Mouse (Mus musculus) heart, postnatal 10 days (tissue): ENCODE results near the gene Ect2l. TPM values are rescaled to one million over a fixed set of nuclear protein-coding genes. Genes with fewer than 3 reads are reported as not detected.

Source experiments
- DNase-seq, 2 experiments: peaks; one replicate each; pipeline ENCODE4 v3.0.0; 2021
- intact Hi-C: fragments of 180-260 bp; cut with DNase I; formaldehyde crosslinking; loops from one replicate; pipeline ENCODE4 v1.15.1; 2025
- total RNA-seq, 2 experiments: library from RNA; stranded (reverse); gene quantifications; 2 replicates each; pipeline ENCODE4 v1.2.3; 2021

Ect2l gene
- not detected for total RNA-seq

DNA sequence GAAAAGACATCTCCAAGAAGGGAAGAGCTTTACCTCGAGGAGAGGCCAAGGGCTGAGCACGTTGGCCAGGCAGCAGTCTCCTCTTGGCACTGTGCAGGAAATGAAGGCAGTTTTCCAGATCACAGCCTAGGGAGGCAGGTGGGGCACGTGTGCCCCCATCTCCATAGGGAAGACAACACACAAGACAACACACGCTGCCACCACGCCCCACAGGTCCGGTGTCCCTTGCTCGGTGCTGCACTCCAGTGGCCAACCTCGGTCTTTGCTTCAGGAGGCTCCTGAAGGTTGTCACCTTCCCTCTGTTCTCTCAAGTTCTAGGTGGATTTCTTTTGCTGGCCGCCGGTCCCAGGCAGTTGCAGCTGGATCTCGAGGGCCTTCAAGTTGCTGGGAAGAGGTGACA is at the start of gene Ect2l:
Gene Ect2l (minus strand): TSS at position 165 of the 400 bp plus-strand sequence.
- intact Hi-C loops: loop anchor here (5.0 kb wide), 1 partner anchor 478 kb away; no protein-coding TSS in a partner anchor
- DNase-seq: peak; percentile 45 to 70

DNA sequence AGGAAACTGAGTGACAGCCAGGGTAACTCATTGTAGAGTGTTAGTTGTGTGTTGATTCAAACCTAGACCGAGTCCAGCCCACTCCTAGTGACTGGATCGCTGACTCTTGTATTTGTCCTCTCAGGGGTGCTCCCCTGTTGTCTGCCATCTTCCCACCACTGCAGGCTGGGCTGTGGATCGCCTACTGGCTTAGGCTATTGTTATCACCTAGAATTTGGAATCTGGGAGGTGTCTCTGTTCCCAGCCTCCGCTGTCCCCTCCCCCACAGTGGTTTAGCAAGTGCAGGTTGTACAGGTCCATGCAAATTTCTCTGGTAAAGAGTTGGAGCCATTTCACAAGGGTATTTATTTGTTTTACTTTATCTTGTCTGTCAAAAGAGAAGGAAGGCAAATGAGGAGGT is 40.7 kb upstream of the Ect2l start:
- no peak for DNase-seq
- intact Hi-C loops: no loop called here

DNA sequence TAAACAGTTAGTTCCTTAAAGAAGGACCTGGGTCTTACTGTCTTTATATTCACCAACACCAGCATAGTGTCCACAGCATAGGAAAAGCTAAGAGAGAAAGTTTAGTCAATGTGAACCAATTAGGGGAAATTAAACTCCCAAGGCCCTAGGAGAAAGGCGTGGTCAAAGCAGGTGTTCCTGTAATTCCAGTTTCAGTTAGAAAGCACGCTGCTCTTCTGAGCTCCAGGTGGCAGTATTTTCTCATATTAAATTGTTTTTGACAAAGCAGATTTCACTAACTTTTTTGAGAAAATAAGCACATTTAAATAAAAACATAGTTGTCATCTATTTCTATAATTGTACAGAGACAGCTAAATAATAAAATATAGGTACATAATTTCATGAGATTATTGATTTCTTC is 32.9 kb upstream of the Ect2l start:
- no peak for DNase-seq
- intact Hi-C loops: loop anchor here (2.0 kb wide), 1 partner anchor 147 kb away; no protein-coding TSS in a partner anchor

DNA sequence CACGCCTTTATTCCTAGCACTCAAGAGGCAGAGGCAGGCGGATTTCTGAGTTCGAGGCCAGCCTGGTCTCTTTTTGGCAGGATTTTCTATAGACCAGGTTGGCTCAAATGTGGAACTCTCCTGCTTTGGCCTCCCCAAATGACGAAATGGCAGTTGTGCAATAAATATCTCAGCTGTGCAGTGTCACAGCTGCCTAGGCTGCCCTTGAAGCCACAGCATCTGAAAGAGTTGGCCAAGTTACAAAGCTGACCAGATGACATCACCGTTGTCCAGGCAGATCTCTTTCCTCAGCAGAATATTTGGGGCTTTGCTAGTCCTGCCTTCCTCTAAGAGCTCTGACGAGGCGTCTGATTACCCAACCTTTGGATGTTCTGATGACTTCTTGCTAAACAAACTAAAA is 26.5 kb upstream of the Ect2l start:
- DNase-seq: peak; percentile 22 to 26
- intact Hi-C loops: loop anchor here (2.0 to 5.0 kb wide), 2 partner anchors 80 to 292 kb away; partner anchors contain the start of gene Nhsl1

DNA sequence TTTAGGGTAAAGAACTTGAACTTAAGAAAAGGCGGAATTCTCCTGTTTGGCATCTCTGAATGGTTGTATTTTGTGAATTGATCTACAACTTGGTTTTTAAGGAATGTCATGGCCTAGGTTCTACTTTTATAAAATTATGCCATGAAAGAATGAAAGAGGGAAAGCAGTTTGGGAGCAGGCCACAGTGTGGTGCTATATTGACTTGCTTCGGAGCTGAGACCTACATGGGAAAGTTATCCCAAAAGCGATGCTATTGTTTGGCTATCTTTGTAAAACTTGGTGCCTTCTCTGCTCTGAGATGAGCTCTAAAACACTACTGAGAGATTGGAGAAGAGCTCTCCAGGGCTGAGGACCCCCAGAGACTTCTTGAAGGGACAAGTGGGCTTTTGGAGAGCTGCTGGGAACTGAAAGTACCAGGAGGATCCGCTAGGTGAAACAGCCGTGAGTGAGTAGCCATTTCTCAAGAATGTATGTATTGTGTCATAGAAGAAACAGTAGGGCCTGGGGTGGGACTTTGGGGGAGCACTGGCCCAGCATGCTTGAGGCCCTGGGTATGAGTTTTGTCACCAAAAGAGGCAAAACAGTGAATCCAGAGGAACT is 25.7 kb upstream of the Ect2l start:
- no peak for DNase-seq
- intact Hi-C loops: loop anchor here (2.0 to 5.0 kb wide), 2 partner anchors 81 to 292 kb away; partner anchors contain the start of gene Nhsl1

DNA sequence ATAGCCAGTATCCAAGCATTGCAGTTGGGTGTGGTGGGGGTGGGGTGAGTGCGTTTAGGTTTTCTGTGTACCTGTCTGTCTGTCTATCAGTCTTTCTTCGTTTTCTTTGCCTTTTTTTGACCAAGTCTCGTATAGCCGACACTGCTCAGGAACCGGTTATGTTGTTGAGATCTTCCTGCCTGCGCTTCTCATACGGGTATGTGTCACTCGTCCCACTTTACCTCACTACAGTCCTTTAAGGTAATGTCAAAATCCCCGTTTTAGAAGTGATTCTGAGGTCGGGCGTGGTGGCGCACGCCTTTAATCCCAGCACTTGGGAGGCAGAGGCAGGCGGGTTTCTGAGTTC is 24.7 kb upstream of the Ect2l start:
- intact Hi-C loops: loop anchor here (5.0 kb wide), 1 partner anchor 82 kb away; the partner anchor contains the start of gene Nhsl1
- DNase-seq: no peak

DNA sequence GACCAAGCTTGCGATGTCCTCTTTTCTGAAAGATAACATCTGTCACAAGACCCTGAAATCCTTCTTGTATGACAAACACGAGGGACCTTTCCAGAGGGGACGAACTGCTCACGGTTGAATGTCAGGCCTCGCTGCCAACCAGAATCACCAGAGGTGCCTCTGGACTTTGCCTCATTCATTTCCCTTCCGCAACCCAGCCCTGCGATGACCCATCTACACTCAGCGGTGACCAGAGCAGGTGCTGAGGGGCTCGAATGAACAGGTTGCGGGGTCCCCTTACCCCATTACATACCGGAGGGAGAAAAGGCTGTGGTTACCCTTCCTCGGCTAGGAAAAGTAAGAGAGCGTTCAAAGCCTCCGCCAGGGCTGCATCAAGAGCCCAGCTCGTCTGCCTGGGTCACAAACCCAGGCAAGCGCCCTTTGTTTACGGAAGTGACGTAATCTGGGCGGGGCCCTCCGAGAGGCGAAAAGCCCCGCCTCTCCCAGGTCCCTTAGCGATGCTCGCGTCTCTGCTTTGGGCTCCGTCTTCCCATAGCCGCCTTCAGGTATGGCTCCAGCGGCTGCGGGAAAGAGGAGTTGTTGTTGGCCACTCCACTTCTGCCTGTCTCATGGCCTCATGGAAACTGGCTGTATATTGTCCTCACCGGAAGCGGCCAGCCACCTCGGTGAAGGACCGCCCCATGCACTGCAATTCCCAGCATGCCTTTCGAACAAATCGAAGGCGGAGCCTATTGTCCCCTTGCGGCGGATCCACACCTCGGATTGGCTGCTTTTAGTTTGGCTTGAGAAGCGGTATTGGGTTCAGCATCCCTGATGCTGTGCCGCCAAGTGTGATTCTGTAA is 24.1 kb upstream of the Ect2l start, which contains the start of gene Ccdc28a:
Gene Ccdc28a (minus strand): TSS at position 439 of the 842 bp plus-strand sequence.
- intact Hi-C loops: loop anchor here (5.0 kb wide), 1 partner anchor 83 kb away; the partner anchor contains the start of gene Nhsl1
- DNase-seq: peak; percentile 97 to 98

DNA sequence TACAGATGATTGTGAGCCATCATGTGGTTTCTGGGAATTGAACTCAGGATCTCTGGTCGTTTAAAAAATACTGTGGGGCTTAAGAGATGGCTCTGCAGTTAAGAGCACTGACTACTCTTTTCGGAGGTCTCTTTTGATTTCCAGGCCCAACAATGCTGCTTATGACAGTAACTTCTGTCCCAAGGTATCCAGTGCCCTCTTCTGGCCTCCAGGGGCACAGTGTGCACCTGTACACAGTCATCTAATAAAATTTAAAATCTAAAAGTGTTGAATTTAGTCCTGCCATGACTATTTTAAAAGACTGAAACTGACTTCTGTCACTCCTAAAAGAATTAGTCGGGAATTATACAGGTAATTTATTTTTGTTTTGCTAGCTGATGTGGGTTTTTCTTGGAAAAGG is 23.2 kb upstream of the Ect2l start:
- no peak for DNase-seq
- intact Hi-C loops: no loop called here

DNA sequence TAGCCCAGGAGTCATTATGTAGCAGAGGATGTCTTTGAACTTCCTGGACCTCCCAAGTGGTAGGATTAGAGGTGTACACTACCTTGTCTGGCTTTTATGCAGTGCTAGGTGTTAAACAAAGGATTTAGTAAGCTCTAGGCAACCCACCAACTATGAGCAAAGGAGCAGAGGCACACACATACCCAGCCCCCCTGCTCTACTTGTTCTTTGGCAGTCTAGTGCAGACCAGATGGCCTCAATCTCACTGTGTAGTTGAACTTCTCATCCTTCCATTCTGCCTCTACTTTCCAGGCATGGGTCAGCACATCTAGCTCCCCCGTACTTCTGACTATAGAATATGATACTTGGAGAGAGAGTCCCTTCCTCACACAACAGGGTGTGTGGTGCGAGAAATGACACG is 13.7 kb upstream of the Ect2l start:
- intact Hi-C loops: no loop called here
- DNase-seq: no peak

DNA sequence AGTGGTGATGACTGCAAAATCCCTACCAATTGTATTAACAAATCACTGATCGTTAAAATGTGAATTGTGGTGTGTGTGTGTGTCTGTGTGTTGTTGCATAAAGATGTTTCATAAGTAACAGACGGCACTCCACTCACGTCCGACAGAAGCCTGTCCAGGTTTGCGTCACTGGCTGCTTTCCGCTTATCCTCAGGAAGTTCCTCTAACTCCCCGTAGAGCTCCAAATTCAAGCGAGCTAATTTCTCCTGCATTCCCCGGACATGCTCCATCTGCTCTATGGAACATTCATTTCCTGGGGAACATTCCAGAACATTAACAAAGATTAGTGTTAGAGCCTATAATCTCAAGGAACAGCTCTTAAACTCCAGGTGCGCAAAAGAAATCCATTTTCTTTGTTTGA is 8.7 kb upstream of the Ect2l start:
- no peak for DNase-seq
- intact Hi-C loops: no loop called here

DNA sequence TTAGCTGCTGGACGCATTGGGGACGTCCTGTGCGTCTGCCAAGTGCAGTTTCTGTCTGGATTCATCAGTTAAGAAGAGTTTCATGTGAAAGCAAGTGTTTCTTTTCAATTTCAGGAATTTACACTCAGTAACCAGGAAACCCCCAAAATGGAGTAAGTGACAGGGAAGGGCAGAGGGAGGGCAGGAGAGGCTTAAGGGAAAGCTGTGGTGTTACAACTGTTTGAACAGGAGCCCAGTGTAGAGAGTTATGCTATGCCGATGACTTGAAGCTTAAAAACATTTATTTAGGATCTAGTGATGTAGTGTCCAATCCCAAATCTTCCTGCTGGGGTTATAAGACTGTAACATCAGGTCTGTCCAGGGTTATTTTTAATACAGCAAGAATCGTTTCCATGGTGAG is 3.4 kb upstream of the Ect2l start:
- intact Hi-C loops: loop anchor here (5.0 kb wide), 1 partner anchor 482 kb away; no protein-coding TSS in a partner anchor
- DNase-seq: no peak

DNA sequence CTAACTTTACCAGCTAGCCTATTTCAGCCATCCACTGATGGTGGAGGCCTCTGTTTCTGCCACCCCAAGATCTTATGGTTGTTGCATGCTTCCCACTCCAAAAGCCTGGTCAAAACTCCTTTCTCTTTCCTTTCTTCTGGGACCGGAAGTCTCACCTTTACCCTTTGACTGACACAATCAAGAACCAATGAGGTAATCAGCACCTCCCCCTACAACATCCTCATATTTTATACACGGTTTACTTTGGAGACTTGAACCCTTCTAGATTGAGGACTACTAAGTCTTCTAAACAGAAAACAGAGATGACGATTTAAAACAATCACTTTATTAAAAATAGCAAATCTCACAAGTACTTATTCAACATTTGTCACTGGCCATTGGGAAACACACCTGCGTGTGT is 2.7 kb upstream of the Ect2l start:
- no peak for DNase-seq
- intact Hi-C loops: loop anchor here (5.0 kb wide), 1 partner anchor 481 kb away; no protein-coding TSS in a partner anchor

DNA sequence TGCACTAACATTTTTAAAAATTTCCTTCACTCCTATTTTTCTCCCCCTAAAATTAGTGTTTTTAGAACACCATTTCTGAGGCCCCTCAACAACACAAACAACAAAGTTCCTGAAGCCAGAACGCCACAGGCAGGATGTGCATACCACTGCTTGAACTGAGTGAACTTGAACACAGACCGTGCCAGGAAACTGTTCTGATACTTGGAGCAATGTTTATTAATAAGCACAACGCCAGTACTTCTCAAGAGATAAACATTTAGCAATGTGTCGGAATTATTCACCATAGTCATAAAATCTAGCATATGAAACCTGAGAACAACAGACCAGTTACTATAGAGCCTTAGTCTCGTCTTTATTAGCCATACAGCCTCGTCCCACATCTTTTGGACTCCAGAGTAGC is 571 bp downstream of the Ect2l start:
- no peak for DNase-seq
- intact Hi-C loops: loop anchor here (5.0 kb wide), 1 partner anchor 478 kb away; no protein-coding TSS in a partner anchor

DNA sequence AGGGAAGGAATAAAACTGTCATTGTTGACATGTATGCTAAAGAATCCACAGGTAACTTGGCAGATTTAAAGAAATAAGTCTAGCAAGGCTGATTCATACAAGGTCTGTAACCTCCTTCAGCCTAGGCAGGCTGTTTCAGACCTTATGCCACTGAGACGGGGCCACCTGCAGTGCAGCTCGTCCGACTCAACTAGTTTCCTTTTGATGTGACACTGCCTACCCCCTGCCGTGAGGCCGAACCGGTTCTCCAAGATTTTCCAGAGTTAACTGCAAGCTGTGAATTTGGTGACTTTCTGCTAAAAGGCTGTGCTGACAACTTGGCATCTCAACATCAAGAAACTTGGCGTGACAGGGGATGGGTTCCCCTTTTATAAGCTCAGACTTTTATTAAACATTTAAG is 6.6 kb downstream of the Ect2l start:
- intact Hi-C loops: no loop called here
- no peak for DNase-seq

DNA sequence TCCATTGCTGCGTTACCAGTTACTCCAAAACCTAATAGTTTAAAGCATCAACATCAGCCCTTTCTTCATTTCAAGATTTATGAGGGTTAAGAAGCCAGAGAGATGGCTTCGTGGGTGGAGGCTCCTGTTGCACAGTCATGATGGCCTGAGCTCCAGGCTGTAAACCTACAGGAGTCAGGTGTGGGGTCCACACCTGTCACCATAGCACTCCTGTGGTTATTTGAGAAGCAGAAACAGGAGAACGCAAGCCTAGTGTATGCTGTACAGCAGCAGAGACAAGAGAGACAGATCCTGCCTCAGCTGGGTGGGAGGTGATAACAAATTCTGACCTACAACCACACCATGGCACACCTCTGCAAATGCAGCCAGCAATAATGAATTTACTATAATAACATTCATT is 8.3 kb downstream of the Ect2l start:
- DNase-seq: no peak
- intact Hi-C loops: no loop called here

DNA sequence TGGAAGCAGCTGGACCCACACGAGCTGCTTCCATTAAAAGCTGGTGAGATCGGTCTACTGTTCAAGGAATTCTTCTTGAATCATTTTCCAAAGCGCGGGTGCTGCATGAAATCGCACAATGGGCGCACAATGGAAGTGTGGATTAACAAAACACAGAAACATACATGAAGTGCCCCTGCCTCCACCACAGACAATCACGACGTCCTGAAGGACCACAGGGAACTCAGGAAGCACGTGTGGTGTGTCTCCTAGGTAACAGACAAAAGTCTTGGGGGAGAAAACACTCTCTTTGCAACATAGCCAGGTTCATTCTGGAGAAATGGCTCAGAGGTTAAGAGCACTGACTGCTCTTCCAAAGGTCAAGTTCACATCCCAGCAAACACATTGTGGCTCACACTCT is 10.0 kb downstream of the Ect2l start:
- intact Hi-C loops: no loop called here
- DNase-seq: no peak

DNA sequence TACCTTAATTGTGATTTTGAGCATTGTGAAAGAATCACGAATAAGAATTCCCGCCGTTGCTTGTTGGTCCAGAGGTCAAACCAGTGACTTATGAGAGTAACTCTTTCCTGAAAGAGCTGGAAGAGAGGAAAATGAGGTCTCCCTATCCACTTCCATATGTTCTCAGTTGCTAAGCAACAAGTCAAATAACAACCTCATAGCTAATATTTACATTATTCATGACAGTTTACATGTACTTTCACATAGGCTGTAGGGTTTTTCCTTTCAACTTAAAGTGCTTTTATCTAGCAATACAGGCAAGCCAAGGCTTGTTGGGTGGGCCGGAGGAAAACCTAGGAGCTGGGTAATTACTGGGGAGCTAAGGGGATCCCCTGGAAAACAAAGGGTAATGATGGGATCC is 10.8 kb downstream of the Ect2l start:
- no peak for DNase-seq
- intact Hi-C loops: loop anchor here (5.0 kb wide), 1 partner anchor 468 kb away; no protein-coding TSS in a partner anchor

DNA sequence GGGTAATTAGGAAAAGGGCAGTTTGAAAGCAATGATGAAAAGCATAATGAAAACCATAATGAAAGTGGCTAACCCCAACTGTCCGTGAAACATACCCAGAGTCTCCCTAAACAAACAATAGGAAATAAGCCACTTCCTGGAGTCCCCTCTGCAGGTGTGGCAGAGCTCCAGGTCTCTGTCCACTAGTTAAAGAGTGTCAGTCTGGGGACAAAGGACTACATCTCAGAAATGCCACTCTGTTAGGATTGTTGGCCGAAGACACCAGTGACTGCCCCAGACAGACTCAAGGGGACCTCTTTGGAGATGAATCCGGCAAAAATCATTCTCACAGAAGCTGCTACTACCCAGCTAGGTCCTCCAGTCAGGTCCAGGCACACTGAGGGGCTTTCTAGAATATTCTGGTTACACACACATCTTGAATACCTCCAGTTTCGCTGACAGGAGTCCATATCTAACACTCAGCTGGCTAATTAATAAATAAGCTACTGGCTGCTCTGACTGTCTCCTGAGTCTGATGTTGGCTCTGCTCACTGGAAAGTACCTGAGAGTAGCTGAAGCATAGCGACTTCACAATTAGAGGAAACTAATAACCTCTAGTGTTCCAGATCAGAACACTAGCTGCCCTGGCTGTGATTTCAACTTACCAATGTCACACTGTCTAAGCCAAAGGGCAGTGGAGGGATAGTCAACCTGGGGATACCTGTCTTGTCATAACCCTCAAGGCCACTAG is 12.2 kb downstream of the Ect2l start:
- intact Hi-C loops: loop anchor here (5.0 kb wide), 1 partner anchor 466 kb away; no protein-coding TSS in a partner anchor
- DNase-seq: no peak

DNA sequence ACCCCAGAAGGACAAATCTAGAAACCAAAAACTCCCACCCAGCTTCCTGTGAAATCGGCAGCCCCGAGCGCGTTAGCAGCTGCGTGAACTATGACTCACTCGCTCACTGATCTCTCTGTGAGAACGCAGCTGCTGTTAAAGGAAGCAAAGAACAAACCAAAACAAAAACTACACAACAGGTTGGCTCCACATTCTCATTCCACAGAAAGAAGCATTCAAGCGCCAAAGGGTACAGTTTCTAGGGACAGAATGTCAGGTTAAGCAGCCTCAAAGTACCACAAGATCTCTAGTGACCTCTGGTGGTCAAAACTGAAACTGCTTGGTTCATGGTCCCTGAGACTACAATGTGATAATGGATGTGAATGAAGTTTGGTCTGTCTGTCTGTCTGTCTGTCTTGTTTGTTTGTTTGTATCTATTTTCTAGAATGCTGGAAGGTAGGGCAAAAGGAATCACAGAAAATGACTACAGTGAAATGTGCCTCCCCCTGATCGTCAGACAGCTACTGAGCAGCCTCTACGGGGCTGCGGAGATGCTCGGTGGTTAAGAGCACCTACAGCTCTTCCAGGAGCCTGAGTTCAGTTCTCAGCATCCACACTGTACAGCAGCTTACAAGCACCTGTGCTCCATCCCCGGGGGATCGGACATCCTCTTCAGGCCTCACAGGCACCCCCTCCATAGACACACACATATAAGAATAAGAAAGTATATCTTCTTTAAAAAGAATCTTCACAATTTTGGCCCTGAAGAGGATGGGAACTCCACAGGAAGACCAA is 13.3 kb downstream of the Ect2l start:
- intact Hi-C loops: loop anchor here (1.0 to 5.0 kb wide), 4 partner anchors 91 to 465 kb away; partner anchors contain the start of gene Reps1
- DNase-seq: peak; percentile 85 to 90

DNA sequence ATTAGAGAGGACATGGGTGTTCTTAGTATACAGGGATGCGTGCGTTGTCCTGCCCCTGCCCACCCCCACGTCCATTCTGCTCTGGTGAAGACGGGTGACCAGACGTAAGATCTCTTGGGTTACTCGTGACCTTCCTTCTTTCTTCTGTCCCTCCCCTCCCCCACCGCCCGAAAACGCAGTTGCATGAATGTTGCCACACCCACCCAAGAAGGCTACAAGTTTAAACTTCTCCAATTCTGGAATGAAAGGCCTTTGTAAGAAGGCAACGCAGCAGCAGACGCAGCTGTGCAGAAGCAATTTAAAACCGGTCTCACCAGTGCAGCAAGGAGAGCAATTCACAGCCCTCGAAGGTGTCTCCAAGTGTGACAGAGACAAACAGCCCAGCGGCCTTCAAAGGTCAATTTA is 16.0 kb downstream of the Ect2l start:
- intact Hi-C loops: loop anchor here (5.0 kb wide), 1 partner anchor 462 kb away; no protein-coding TSS in a partner anchor

More for the DNA sequence above, 16.0 kb downstream of the Ect2l start:
- peak in 1 of 2 experiments; percentile 8 for DNase-seq
